Mouse (Mus musculus) olfactory bulb, adult 2 months (tissue): ENCODE measurements around the gene Gdf15.

Experiments
- CTCF ChIP-seq: fragments of 200-500 bp; IDR thresholded peaks from 2 replicates; pipeline ENCODE4 v1.5.1; 2012; ENCODE audit warnings: low read depth, mild to moderate bottlenecking, low read length, moderate library complexity; ENCODE audit not compliant: insufficient read depth
- POLR2A ChIP-seq: fragments of 200-500 bp; IDR thresholded peaks from 2 replicates; pipeline ENCODE4 v1.6.1; 2012; ENCODE audit warnings: mild to moderate bottlenecking, low read depth, low read length, moderate library complexity; ENCODE audit not compliant: insufficient read depth

- TF ChIP-seq POLR2A (no peak), CTCF (no peak)
Measured at GRCm38 (mm10) chr8:70654121-70654520, 21.9 kb upstream of the Gdf15 start.
